Mouse (Mus musculus) cortical plate, adult 2 months (tissue): ENCODE data around the gene Slc16a10.

Experiments used
- CTCF ChIP-seq: fragments of 200-500 bp; IDR thresholded peaks from 2 replicates; pipeline ENCODE4 v1.5.1; 2011; ENCODE audit warnings: mild to moderate bottlenecking, control low read depth, low read length; ENCODE audit not compliant: insufficient read depth; ENCODE audit errors: extremely low read depth
- POLR2A ChIP-seq: fragments of 200-500 bp; IDR thresholded peaks from 2 replicates; pipeline ENCODE4 v1.6.1; 2011; ENCODE audit warnings: mild to moderate bottlenecking, low read length, control low read depth; ENCODE audit not compliant: insufficient read depth; ENCODE audit errors: extremely low read depth

DNA sequence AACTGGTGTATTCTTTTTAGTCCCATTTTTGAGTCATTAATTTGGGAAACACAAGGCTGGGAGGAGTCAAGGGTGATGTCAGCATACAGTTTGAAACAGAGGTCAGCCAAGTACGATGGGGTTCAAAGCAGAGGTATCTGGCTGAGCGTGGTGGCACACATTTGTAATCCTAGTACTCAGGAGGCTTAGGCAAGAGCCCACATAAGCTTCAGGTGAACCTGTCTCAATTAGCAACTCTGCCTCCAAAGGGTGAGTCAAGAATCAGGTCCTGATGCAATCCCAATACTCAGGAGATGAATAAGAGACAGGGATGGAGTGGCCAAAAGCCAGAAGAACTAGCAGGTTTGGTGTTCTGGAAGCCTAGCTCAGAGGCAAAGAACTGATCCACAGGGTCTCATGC lies 109.2 kb downstream of the Slc16a10 start:
- TF ChIP-seq POLR2A (no peak), CTCF (no peak)
